Mouse (Mus musculus) heart, embryonic 11.5 days (tissue): ENCODE measurements around the gene Iqcm. TPM values are rescaled to one million over a fixed set of nuclear protein-coding genes. Genes with fewer than 3 reads are reported as not detected.
"Not testable (repeated sequence)": the region's sequence is repeated elsewhere in the genome, so short reads cannot be mapped to it uniquely, and the experiment has no call there.

Experiments
- ATAC-seq: fragments of 200-750 bp; cut with Nextera tagmentation; replicated peaks from 2 replicates; pipeline ENCODE4 v1.8.0; 2017; ENCODE audit warnings: moderate library complexity; ENCODE audit not compliant: insufficient number of reproducible peaks, low FRiP score, low TSS enrichment
- H3K27ac ChIP-seq: fragments of 300-500 bp; sonication (generic); 2 replicates; pipeline ENCODE4 v1.5.1; 2014; ENCODE audit warnings: mild to moderate bottlenecking, low read depth, low read length
- H3K27me3 ChIP-seq: fragments of 300-500 bp; sonication (generic); 2 replicates; pipeline ENCODE4 v1.6.1; 2014; ENCODE audit warnings: mild to moderate bottlenecking, low read length, mixed read lengths; ENCODE audit not compliant: control insufficient read depth, insufficient read depth
- H3K36me3 ChIP-seq: fragments of 300-500 bp; sonication (generic); 2 replicates; pipeline ENCODE4 v1.6.1; 2014; ENCODE audit warnings: mild to moderate bottlenecking, low read length, moderate library complexity, mixed read lengths; ENCODE audit not compliant: control insufficient read depth, insufficient read depth
- H3K4me1 ChIP-seq: fragments of 300-500 bp; sonication (generic); 2 replicates; pipeline ENCODE4 v1.6.1; 2014; ENCODE audit warnings: low read length; ENCODE audit not compliant: control insufficient read depth, insufficient read depth
- H3K4me2 ChIP-seq: fragments of 300-500 bp; sonication (generic); 2 replicates; pipeline ENCODE4 v1.6.1; 2014; ENCODE audit warnings: mild to moderate bottlenecking, moderate library complexity
- H3K4me3 ChIP-seq: fragments of 300-500 bp; sonication (generic); 2 replicates; pipeline ENCODE4 v1.5.1; 2014; ENCODE audit warnings: low read depth, low read length
- H3K9ac ChIP-seq: fragments of 300-500 bp; sonication (generic); 2 replicates; pipeline ENCODE4 v1.6.1; 2014; ENCODE audit warnings: mild to moderate bottlenecking, low read depth, low read length, moderate library complexity
- H3K9me3 ChIP-seq: fragments of 300-500 bp; sonication (generic); replicated peaks from 2 replicates; pipeline ENCODE4 v1.6.1; 2016; ENCODE audit warnings: low read length; ENCODE audit not compliant: control insufficient read depth
- WGBS: fragments of 180-500 bp; shearing (Covaris S2); extraction: QIAGEN DNeasy Blood & Tissue Kit; methylation state at CpG from one replicate; pipeline ENCODE4 v1.1.7; 2014; ENCODE audit not compliant: insufficient replicate concordance; 5-methylcytosine and 5-hydroxymethylcytosine counted together
- polyA plus RNA-seq: library from polyadenylated mRNA; unstranded; fragments of >200 nt; fragmentation: Nextera tagmentation; extraction: Ambion mirVana; gene quantifications from 2 replicates; pipeline ENCODE4 v1.2.1, GENCODE M21; 2014

Gene Iqcm
- polyA plus RNA-seq = not detected in 2 replicates

GRCm38 (mm10) chr8:75448394-75448793, at the start of gene Iqcm:
Iqcm (plus strand) TSS chr8:75448694.
- H3K4me1 ChIP-seq = no peaks in the 10 kb centered on the region

DNA sequence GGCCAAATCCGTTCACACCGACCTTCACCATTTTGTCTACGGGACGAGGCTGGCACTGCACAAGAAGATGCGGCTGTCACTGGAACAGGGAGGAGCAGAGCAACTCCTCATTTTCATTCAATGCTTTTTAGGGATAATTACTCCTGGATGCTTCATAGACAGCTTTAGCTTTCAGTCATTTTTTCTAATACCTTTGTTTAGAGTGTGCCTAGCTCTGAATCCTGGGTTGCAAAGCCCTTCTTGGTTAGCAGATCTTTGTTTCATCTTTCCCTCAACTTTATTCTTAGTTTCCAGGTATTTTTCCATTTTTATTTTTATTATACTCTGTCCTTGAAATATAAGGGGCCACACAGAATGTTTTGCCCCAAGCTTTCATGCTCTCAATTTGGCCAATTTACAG, 42.0 kb upstream of the Iqcm start, which contains the start of gene Gm10358:
TSS of gene Gm10358 (minus strand) at position 101 of the 400 bp plus-strand sequence.
- no peaks in the 10 kb centered on the region for H3K9me3 ChIP-seq
- H3K36me3 ChIP-seq = no peaks in the 10 kb centered on the region
- no peak within 1 kb of the TSS for H3K4me2 ChIP-seq
- no peak for ATAC-seq
- H3K4me3 ChIP-seq = no peak within 1 kb of the TSS
- 86% methylated on average over 5 of the region's 5 CpGs for WGBS
- no peak within 1 kb of the TSS for H3K27ac ChIP-seq
- H3K9ac ChIP-seq = no peak within 1 kb of the TSS
- no peaks in the 10 kb centered on the region for H3K4me1 ChIP-seq
- H3K27me3 ChIP-seq = no peaks in the 10 kb centered on the region

More at GRCm38 (mm10) chr8:75448394-75448793, at the start of gene Iqcm:
- WGBS = 87% methylated on average over 7 of the region's 7 CpGs
- H3K4me3 ChIP-seq = no peak within 1 kb of the TSS
- no peak within 1 kb of the TSS for H3K4me2 ChIP-seq
- no peaks in the 10 kb centered on the region for H3K27me3 ChIP-seq
- H3K27ac ChIP-seq = no peak within 1 kb of the TSS
- H3K36me3 ChIP-seq = no peaks in the 10 kb centered on the region
- H3K9me3 ChIP-seq = no peaks in the 10 kb centered on the region
- ATAC-seq = no peak
- no peak within 1 kb of the TSS for H3K9ac ChIP-seq

- not testable (repeated sequence) for H3K4me3 ChIP-seq, ATAC-seq, H3K4me1 ChIP-seq, H3K4me2 ChIP-seq, H3K9me3 ChIP-seq, H3K27ac ChIP-seq, H3K9ac ChIP-seq, H3K36me3 ChIP-seq, H3K27me3 ChIP-seq
- WGBS = 75% methylated on average over 3 of the region's 3 CpGs
Measured at GRCm38 (mm10) chr8:75415696-75416095, 32.8 kb upstream of the Iqcm start.

GRCm38 (mm10) chr8:75476756-75477155, 28.3 kb downstream of the Iqcm start:
- no peak overlapping the region for H3K4me2 ChIP-seq
- no peak for ATAC-seq
- H3K9ac ChIP-seq = no peak overlapping the region
- H3K9me3 ChIP-seq = no peaks in the 10 kb centered on the region
- H3K27me3 ChIP-seq = no peaks in the 10 kb centered on the region
- no peaks in the 10 kb centered on the region for H3K36me3 ChIP-seq
- 84% methylated on average over 1 of the region's 1 CpGs for WGBS
- H3K27ac ChIP-seq = no peak overlapping the region
- no peaks in the 10 kb centered on the region for H3K4me1 ChIP-seq
- H3K4me3 ChIP-seq = no peak overlapping the region

DNA sequence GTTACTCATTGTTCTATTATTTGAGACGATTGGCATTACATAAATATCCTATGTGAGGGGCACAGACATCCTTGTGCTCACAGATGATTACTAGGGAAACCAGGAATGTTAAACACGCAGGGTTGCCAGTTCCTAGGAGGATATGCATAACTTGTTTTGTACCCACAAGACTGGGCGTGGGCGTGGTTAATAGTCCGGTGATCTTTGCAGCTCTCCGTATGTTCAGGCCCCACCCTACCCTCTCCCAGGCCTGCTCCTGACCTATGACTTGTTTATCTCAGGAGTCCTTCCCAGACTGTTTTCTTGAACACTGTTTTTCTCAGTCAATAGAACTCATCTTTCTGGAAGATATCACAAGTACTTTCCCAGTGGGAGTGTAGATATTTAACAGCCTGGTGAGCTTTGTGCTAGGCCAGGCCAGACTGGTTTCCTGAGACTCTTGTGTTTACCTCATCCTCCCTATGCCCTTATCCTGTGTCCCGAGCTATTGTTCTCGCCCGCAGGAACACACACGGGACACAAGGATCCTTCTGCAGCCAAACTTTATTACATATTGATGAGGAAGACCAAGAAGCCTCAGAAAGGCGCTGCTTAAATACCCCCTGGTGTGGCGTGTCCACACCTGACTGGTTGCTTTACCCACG, 40.7 kb downstream of the Iqcm start:
- no peaks in the 10 kb centered on the region for H3K36me3 ChIP-seq
- H3K9ac ChIP-seq = no peak overlapping the region
- no peak overlapping the region for H3K27ac ChIP-seq
- ATAC-seq = no peak
- H3K27me3 ChIP-seq = no peaks in the 10 kb centered on the region
- H3K4me1 ChIP-seq = no peaks in the 10 kb centered on the region
- no peaks in the 10 kb centered on the region for H3K9me3 ChIP-seq
- whole genome bisulfite sequencing = 72% methylated on average over 13 of the region's 13 CpGs
- H3K4me2 ChIP-seq = no peak overlapping the region
- no peak overlapping the region for H3K4me3 ChIP-seq

- no peak for ATAC-seq
- H3K27ac ChIP-seq = no peak overlapping the region
- H3K9me3 ChIP-seq = no peaks in the 10 kb centered on the region
- no peak overlapping the region for H3K4me2 ChIP-seq
- H3K4me1 ChIP-seq = no peaks in the 10 kb centered on the region
- no peaks in the 10 kb centered on the region for H3K27me3 ChIP-seq
- 86% methylated on average over 1 of the region's 1 CpGs for WGBS
- no peak overlapping the region for H3K9ac ChIP-seq
- H3K36me3 ChIP-seq = no peaks in the 10 kb centered on the region
- no peak overlapping the region for H3K4me3 ChIP-seq
Measured at GRCm38 (mm10) chr8:75509299-75509698, 60.8 kb downstream of the Iqcm start.

GRCm38 (mm10) chr8:75513786-75514185, 65.3 kb downstream of the Iqcm start:
- H3K4me2 ChIP-seq = no peak overlapping the region
- no peak overlapping the region for H3K4me3 ChIP-seq
- no peaks in the 10 kb centered on the region for H3K9me3 ChIP-seq
- no peak for ATAC-seq
- 76% methylated on average over 3 of the region's 3 CpGs for WGBS
- no peaks in the 10 kb centered on the region for H3K27me3 ChIP-seq
- no peak overlapping the region for H3K9ac ChIP-seq
- no peaks in the 10 kb centered on the region for H3K36me3 ChIP-seq
- no peaks in the 10 kb centered on the region for H3K4me1 ChIP-seq
- no peak overlapping the region for H3K27ac ChIP-seq

DNA sequence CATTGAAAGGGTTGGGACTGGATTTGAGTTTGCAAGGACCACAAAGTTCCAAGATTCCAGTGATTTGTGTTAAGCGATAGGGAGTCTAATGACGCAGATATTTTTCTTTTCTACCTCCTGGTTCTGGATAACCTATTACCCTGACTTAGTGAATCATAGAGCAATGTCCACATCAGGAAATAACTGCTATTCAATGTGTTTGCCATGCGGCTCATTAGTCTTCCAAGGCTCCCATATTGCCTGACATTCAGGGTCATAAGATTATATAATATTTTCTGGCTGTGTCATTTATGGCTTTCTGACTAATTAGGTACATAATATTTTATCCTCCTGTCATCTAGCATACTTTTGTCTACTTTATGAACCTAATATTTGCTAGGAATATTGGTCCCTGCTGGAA, 100.8 kb downstream of the Iqcm start:
- Histone ChIP-seq H3K27me3 (no peaks in the 10 kb centered on the region), H3K9ac (no peak overlapping the region), H3K36me3 (no peaks in the 10 kb centered on the region), H3K4me3 (no peak overlapping the region), H3K9me3 (no peaks in the 10 kb centered on the region), H3K4me1 (no peaks in the 10 kb centered on the region), H3K4me2 (no peak overlapping the region), H3K27ac (no peak overlapping the region)
- no peak for ATAC-seq
- 83% methylated on average over 3 of the region's 3 CpGs for WGBS

DNA sequence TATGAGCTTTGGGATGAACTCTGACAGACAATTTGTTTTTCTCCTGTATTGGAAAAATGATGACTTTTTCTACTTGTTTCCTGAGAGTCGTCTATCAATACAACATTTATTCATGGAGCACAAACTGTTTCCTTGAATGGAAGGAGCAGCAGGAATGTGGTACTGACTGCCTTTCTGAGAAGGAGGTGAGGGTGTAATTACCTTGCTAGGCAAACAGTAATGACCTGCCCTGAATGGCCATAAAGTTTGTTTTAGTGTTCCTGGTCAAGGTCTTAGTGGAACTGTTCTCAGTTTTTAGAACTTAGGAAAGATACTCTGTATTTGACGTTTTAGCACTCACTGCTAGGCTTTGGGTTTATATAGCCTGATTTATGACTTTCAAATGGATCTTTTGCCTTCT, 147.8 kb downstream of the Iqcm start:
- H3K4me3 ChIP-seq = no peak overlapping the region
- H3K9me3 ChIP-seq = no peaks in the 10 kb centered on the region
- no peak overlapping the region for H3K4me2 ChIP-seq
- no peak for ATAC-seq
- no peak overlapping the region for H3K9ac ChIP-seq
- H3K36me3 ChIP-seq = no peaks in the 10 kb centered on the region
- H3K4me1 ChIP-seq = no peaks in the 10 kb centered on the region
- no peaks in the 10 kb centered on the region for H3K27me3 ChIP-seq
- WGBS = 66% methylated on average over 2 of the region's 2 CpGs
- no peak overlapping the region for H3K27ac ChIP-seq
